Mouse (Mus musculus): ENCODE data around the gene Ltb.

Gene Ltb

DNA sequence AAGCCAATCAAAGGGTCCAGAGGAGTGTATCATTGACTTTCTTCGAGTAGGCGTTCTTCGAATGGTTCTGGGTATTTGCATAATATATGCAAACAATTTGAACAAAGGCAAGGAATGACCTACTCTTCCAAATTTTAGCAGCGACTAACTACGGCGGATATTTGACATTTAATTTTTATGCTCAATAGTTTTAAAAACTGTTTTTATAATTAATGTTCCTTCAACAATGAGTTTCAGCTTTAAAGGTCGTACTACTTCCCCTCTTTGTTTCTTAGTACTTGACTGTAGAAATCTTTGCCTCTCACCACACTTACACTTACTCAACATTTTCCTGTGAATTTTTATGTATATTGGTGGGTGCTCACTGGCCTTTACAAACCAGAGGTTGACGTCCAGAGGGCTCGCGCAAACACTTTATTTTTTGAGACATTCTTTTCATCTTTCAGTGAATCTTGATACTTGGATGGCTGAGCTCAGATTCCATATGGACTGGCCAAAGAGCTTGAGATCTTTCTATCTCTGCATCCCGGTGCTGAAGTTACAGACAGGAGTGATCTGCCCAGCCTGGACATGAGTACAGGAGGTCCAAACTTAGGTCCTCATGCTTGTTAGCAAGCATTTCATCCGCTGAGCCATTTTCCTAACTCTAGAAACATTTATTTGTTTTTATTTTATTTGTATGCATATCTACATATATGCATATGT, 28.6 kb upstream of the Ltb start:
- DNase-seq = peak; percentile 31

GRCm38 (mm10) chr17:35166352-35167035, 27.7 kb upstream of the Ltb start:
- peak; percentile 81 for DNase-seq

DNA sequence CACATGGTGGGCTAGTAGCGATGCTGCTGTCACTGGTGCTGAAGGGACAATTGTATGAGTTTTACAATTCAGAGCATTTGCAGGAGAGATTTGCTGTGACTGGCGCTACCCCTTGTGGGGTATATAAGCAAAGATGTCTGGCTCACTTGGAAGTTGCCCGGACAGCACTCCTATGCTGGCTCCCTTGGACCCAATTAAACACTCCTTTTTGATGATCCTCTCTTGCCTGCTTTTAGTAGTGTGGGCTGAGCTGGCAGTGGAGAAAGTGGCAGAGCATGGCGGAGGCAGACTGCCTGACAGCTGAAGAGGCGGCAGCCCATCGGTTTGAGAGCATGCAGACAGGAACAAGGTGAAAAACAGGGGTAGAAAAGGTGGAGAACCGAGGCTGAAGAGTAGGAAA, 26.4 kb upstream of the Ltb start:
- no peak for DNase-seq

DNA sequence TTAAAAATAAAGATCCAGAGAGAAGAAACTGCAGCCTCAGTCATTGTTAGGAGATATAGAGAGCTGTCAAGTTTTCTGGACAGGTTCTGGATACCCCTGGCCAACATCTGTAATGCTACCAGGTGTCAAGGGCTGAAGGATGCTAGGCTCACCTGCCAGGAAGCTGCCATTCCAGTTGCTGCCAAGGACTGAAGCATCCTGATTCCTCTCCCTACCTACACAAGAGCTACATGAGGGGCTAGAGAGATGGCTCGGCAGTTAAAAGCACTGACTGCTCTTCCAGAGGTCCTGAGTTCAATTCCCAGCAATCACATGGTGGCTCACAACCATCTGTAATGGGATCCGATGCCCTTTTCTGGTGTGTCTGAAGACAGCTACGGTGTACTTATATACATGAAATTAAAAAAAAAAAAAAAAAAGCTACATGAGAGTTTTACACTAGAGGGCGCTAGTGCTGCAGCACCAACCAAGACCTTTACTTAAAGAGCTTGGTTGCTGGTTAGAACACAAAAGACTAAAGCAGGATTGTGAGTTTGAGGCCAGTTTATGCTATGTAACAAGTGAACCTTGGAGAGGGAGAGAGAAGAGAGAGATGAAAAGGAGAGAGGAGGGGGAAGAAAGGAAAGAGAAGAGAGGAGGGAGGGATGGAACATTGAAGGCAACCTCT, 25.6 kb upstream of the Ltb start:
- DNase-seq = peak; percentile 87

DNA sequence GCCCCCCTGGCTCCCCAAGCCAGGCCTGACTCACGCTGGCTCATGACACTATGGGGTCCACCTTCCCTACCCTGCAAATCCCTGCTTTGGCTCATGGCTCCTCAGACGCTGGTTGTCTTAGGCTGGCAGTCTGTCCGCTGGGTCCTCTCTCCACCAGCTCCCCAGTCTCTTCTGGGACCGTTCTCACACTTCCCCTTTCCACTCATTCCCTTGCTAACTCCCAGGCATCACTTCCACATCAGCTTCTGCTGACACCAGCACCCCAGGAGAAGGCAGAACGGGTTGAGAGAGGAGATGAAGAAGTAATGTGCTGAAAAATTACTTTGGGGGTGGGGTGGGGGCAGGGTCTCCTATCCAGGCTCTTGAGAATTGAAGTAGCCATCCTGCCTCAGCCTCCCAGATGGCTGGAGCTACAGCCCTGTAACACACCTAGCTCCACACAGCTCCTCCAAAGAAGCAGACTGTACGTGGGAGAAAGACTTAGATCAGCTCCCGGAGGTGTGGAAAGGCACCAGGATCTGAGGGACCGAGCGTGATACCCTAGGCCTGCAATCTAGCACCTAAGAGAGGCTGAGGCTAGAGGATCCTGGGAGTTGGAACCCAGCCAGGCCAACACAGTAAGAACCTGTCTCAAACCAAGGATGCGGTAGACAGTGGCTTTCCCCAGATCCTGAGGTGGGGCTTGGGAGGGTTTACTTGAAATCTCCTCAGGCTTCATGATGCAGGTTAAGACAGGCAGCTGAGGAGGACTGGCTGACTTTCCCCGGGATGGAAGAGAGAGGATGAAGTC, 21.6 kb upstream of the Ltb start:
- no peak for DNase-seq

DNA sequence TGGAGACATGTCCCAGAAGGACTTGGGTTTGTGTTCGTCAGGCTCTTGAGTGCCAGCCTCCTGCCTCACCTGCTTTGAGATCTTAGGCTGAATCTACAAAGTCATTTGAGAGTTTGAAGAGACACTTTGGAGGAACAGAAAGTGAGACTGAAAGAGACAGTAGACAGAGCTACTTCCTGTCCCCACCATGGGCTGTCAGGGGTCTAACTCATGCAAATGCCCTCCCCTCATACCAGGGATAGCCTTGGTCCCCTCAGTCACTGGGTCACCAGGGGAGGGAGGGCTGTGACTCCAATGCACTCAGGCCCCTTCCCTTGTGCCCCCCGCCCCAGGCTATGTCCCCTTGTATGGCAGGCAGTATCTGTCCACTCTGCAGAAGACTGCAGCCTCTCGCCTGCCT, 20.9 kb upstream of the Ltb start:
- no peak for DNase-seq

GRCm38 (mm10) chr17:35174201-35174977, 19.9 kb upstream of the Ltb start:
- DNase-seq = no peak

GRCm38 (mm10) chr17:35175382-35175781, 18.9 kb upstream of the Ltb start:
- DNase-seq = no peak

DNA sequence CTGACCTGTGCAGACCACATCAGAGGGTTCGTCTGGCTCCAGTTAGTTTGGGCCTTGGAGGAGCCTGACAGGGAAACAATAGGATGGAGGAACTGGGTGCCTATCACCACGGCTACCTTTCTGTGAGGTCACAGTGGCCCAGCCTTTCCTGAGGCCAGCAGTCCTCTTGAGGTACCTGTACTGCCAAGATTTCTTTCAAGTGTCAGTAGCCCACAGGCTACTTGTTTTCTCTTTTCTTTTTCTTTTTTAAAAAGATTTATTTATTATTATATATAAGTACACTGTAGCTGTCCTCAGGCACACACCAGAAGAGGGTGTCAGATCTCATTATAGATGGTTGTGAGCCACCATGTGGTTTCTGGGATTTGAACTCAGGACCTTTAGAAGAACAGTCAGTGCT, 18.3 kb upstream of the Ltb start, which contains the start of gene Aif1:
Aif1 (minus strand) TSS at position 101 of the 400 bp plus-strand sequence.
- DNase-seq = no peak

- peak; percentile 80 for DNase-seq
These were observed 15.7 kb upstream of the Ltb start for GRCm38 (mm10) chr17:35178528-35178927.

GRCm38 (mm10) chr17:35180093-35180492, 14.1 kb upstream of the Ltb start:
- DNase-seq = no peak

DNA sequence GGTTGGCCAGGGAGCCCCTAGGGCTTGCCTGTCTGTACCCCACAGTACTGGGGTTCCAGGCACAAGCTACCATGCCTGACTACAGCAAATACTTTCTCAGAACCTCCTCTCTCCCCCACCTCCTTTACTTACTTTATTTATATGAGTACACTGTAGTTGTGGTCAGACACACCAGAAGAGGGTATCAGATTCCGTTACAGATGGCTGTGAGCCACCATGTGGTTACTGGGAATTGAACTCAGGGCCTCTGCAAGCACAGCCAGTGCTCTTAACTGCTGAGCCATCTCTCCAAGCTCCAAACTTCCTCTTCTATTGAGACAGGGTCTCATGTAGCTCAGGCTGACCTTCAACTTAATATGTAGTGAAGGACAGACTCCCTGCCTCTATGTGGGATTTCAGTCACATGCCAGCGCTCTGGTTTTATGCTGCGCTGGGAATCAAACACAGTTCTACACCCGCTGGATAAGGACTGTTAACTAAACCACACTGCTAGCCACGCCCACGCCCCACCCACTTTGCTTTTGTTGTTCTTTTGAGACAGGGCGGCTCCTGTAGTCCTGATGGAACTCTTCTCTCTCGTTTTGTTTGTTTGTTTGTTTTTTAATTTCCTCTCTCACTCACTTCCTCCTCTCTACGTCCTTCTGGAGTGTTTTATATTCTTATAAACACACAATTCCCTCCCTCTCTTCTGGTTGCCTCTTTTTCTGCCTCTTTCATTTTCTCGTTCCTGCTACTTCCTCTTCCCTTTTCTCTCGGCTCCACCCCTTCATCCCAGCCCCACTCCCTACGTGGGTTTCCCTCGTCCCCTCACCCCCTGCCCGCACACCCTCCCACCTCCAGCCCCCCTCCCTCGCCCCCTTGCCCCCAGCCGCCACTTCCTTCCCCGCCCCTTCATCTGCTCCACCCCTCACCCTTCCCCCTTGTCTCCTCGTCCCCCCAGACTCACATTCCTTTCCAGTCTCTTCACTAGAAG, 8.3 kb upstream of the Ltb start:
- peak; percentile 80 for DNase-seq

DNA sequence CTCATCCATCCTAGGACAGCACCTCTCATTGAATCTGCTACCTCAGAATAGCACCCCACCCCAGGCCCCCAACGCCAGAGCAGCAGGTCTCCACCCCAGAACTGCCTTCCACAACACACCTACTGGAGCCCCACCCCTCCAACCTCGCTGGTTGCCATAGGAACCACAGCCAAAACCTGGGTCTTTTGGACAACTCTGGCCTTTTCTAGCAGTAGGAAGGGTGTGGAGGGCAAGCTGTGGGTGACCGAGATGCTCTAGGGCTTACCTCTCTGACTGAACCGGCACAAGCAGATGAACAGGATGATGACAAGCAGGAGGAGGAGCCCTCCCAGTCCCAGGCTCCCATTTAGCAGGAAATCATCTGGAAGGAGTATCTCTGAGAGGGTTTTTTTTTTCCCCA, 7.6 kb upstream of the Ltb start:
- DNase-seq = peak; percentile 59

DNA sequence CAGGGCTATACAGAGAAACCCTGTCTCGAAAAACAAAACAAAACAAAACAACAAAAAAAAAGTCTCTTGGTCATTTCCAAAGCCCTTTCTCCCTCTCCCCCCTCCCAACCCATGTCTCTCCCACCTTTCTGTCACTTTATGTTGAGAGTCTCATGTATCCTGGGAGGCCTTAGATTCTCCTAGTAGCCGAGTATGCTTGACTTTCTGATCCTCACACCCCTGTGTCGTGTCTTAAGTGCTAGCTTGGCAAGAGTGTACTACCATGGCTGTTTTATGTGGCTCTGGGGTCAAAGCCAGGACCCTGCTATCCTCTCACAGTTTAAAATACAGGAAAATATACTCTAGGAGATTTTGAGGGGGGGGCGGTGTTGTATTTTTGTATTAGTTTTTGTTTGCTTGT, 6.9 kb upstream of the Ltb start:
- DNase-seq = no peak

DNA sequence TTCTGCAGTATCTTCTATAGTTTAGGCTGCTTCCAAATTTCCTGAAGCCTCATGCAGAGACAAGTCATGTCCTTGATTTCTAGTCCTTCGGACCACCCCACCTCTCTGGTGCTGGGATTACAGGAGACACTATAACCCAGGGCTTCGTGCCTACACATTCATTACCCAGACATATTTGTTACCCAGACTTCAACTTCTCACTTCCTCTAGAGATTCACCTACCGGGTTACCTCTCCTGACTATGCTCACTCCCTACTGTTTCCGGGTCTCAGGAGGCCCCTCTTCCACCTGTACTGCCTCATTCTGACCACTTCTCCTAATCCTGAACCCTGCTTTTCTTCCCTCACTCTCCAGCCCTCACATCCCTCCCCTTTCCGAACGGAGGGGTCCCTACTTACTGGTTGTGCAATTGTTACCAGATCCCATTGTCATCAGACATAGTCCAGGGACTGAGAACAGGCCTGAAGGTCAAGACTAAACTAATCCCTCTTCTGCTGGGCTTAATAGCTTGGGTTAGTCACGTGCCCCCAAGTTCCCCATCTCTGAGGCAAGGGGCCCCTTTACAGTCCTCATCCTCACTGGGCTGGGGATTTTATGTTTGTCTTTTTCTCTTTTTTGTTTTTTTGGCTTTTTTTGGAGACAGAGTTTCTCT, 6.2 kb upstream of the Ltb start, which contains the start of gene Lst1:
Lst1 (minus strand) TSS at position 481 of the 652 bp plus-strand sequence.
- no peak for DNase-seq

GRCm38 (mm10) chr17:35189186-35189585, 5.1 kb upstream of the Ltb start:
- no peak for DNase-seq

DNA sequence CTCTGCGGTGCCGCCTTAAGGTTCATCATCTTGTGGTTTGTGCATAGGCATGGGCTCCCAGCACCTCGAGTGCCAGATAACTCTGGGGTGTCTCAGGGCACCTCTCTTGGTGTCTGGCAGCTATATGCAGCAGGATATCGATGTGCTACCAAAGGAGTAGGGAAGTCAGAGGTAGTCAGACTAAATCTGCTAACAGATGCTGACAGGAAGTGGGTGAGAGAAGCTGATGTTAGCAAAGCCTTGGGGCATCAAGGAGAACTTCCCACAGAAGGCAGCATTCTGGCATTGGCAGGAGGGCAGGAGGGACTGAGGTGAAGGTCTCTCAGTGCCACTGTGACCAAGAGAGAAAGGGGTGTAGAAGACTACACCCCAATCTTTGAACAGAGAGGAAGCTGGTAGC, 4.1 kb upstream of the Ltb start:
- DNase-seq = no peak

- no peak for DNase-seq
These were observed 2.5 kb upstream of the Ltb start for GRCm38 (mm10) chr17:35191723-35192122.

DNA sequence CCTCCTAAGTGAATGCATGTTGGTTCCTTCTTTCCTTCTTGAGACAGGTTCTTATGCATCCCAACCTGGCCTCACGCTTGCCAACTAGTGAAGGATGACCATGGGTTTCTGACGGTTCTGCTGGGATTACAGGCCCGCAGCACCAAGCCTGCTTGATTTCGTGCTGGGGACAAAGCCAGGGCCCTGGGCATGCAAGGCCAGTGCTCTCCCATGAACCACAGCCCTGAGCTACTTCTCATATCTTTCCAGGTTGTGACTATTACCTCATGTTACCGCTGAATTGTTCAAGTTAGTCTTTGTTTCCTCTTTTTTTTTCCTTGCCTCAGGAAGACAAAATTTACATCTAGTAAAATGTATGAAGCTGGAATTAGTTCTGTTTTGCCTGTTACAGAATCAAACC, 1.3 kb upstream of the Ltb start:
- DNase-seq = no peak

- DNase-seq = no peak
These were observed 798 bp downstream of the Ltb start for GRCm38 (mm10) chr17:35194844-35195630.

Data from embryo, embryonic 11 days (tissue).